In the genomic region with DNA sequence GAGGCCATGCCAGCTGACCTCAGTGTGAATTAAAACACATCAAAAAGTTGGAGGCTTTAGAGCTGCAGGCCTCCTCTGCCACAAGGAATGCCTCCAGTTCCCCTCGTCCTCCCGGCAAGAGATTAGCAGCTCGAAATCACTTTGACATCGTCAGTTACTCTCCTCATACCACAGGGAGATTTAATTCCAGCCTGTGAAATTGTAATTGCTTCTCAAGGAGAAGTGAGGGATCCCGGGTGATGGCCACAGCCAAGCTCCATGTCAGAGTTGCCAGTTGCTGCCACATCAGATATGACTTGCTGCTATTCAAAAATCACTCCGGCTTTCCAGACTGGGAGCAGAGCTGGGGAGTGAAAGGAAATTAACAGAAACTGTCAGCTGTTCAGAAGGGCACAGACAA, we compare ENCODE assay signal across 16 mouse cellular contexts.
A peak's percentile ranks its signal among the peaks of the same experiment; 100 is the strongest.
DNase-seq lines count a peak whose midpoint lies in the region; ATAC-seq lines count a peak whose summit lies in the region.
"Had no signal": no experiment of that assay in that cellular context is flagged by ENCODE, and none has a peak within 500 bp of the region (broad histone marks: within the 10 kb centered on the region; RNA-seq: fewer than 3 reads in every experiment).

No protein-coding gene starts in this region.

- no peak overlapping the region for H3K27ac ChIP-seq in heart, embryonic 11.5 days (ENCODE audit: low read depth, low read length)
- H3K27ac ChIP-seq in heart, embryonic 12.5 days (ENCODE audit: poor library complexity, severe bottlenecking), result no peak overlapping the region
- H3K27ac ChIP-seq in midbrain, embryonic 14.5 days (replicated peaks; ENCODE audit: low read depth, low read length), result no peak overlapping the region
- H3K27ac ChIP-seq: embryonic facial prominence, embryonic 12.5 days; stomach, embryonic 15.5 days had no signal

- peak overlapping the region; percentile 25; the same call in 1 of the 2 replicates for H3K4me2 ChIP-seq in heart, embryonic 11.5 days
- H3K4me2 ChIP-seq in heart, embryonic 12.5 days, result no peak overlapping the region; the same call in 1 of the 2 replicates
- H3K4me2 ChIP-seq in midbrain, embryonic 14.5 days (ENCODE audit: low read length), result no peak overlapping the region
- H3K4me2 ChIP-seq: embryonic facial prominence, embryonic 12.5 days; stomach, embryonic 15.5 days had no signal

- WGBS in heart, embryonic 11.5 days (ENCODE audit: insufficient replicate concordance), result 18% methylated on average over 6 of the region's 6 CpGs
- WGBS in heart, embryonic 12.5 days, result 13% methylated on average over 6 of the region's 6 CpGs
- WGBS in midbrain, embryonic 14.5 days, result 5% methylated on average over 6 of the region's 6 CpGs

- H3K4me1 ChIP-seq in heart, embryonic 11.5 days (ENCODE audit: control insufficient read depth, insufficient read depth, low read length), result no peaks in the 10 kb centered on the region; the same call in 1 of the 2 replicates
- H3K4me1 ChIP-seq in heart, embryonic 12.5 days (replicated peaks), result peaks cover 6% of the 10 kb centered on the region; the same call in 1 of the 2 replicates
- H3K4me1 ChIP-seq in midbrain, embryonic 14.5 days (ENCODE audit: control insufficient read depth, insufficient read depth, low read length), result no peaks in the 10 kb centered on the region
- H3K4me1 ChIP-seq: embryonic facial prominence, embryonic 12.5 days; stomach, embryonic 15.5 days had no signal

- no peak for ATAC-seq in heart, embryonic 11.5 days (replicated peaks; ENCODE audit: insufficient number of reproducible peaks, low FRiP score, low TSS enrichment)
- no peak for ATAC-seq in heart, embryonic 12.5 days (ENCODE audit: insufficient number of reproducible peaks, low FRiP score)
- no peak for ATAC-seq in midbrain, embryonic 14.5 days (ENCODE audit: low FRiP score, low TSS enrichment)
- ATAC-seq: liver, postnatal 0 days had no signal

- H3K27me3 ChIP-seq in heart, embryonic 11.5 days (ENCODE audit: control insufficient read depth, insufficient read depth, low read length), result no peaks in the 10 kb centered on the region
- no peaks in the 10 kb centered on the region for H3K27me3 ChIP-seq in heart, embryonic 12.5 days (replicated peaks)
- no peaks in the 10 kb centered on the region for H3K27me3 ChIP-seq in midbrain, embryonic 14.5 days (ENCODE audit: control insufficient read depth, insufficient read depth, low read length)
- H3K27me3 ChIP-seq: embryonic facial prominence, embryonic 12.5 days; stomach, embryonic 15.5 days had no signal

- no peak overlapping the region for H3K4me3 ChIP-seq in heart, embryonic 11.5 days (ENCODE audit: low read depth, low read length)
- H3K4me3 ChIP-seq in heart, embryonic 12.5 days, result no peak overlapping the region
- no peak overlapping the region for H3K4me3 ChIP-seq in midbrain, embryonic 14.5 days (replicated peaks; ENCODE audit: low read depth, low read length)
- H3K4me3 ChIP-seq: embryonic facial prominence, embryonic 12.5 days; stomach, embryonic 15.5 days had no signal

- DNase-seq in layer of hippocampus, adult 9-11 months, result peak; percentile 21
- DNase-seq in layer of hippocampus, postnatal 14 days (ENCODE audit: low spot score in 2 of 2), result no peak
- peak; percentile 55 for DNase-seq in midbrain, embryonic 14.5 days
- DNase-seq in lung, postnatal 14 days, result no peak
- no peak for DNase-seq in adrenal gland, postnatal 14 days
- DNase-seq: cerebellum, adult 18-20 months; gastrocnemius, postnatal 36 days; kidney, adult 2 months; layer of hippocampus, postnatal 36 days; liver; liver, postnatal 0 days; spleen, adult 18-20 months had no signal

- H3K9me3 ChIP-seq in heart, embryonic 11.5 days (replicated peaks; ENCODE audit: control insufficient read depth, low read length), result no peaks in the 10 kb centered on the region
- no peaks in the 10 kb centered on the region for H3K9me3 ChIP-seq in heart, embryonic 12.5 days (replicated peaks)
- no peaks in the 10 kb centered on the region for H3K9me3 ChIP-seq in midbrain, embryonic 14.5 days (ENCODE audit: control insufficient read depth, low read length)
- H3K9me3 ChIP-seq: embryonic facial prominence, embryonic 12.5 days; stomach, embryonic 15.5 days had no signal

- no peaks in the 10 kb centered on the region for H3K36me3 ChIP-seq in heart, embryonic 11.5 days (ENCODE audit: control insufficient read depth, insufficient read depth, low read length)
- no peaks in the 10 kb centered on the region for H3K36me3 ChIP-seq in heart, embryonic 12.5 days
- H3K36me3 ChIP-seq in midbrain, embryonic 14.5 days (ENCODE audit: control insufficient read depth, insufficient read depth, low read length), result no peaks in the 10 kb centered on the region
- H3K36me3 ChIP-seq: embryonic facial prominence, embryonic 12.5 days; stomach, embryonic 15.5 days had no signal

- no peak overlapping the region for H3K9ac ChIP-seq in heart, embryonic 11.5 days (ENCODE audit: low read depth, low read length)
- no peak overlapping the region for H3K9ac ChIP-seq in heart, embryonic 12.5 days
- H3K9ac ChIP-seq in midbrain, embryonic 14.5 days (replicated peaks; ENCODE audit: low read length), result no peak overlapping the region
- H3K9ac ChIP-seq: embryonic facial prominence, embryonic 12.5 days; liver, postnatal 0 days; stomach, embryonic 15.5 days had no signal

Comparison
In these comparisons a context has a peak if more than half of its experiments do, and no peak if none do; other contexts are left out.
1. DNase-seq: peak in layer of hippocampus, adult 9-11 months (single experiment) and midbrain, embryonic 14.5 days (single experiment); none in layer of hippocampus, postnatal 14 days (0 of 2), lung, postnatal 14 days (single experiment) and adrenal gland, postnatal 14 days (single experiment).